Mouse (Mus musculus) left cerebral cortex, adult 11 months (tissue): ENCODE results near the gene Fam227b.

Experiments used
- DNase-seq: peaks from one replicate; pipeline ENCODE4 v3.0.0; 2022; ENCODE audit warnings: low spot score

Gene Fam227b

DNA sequence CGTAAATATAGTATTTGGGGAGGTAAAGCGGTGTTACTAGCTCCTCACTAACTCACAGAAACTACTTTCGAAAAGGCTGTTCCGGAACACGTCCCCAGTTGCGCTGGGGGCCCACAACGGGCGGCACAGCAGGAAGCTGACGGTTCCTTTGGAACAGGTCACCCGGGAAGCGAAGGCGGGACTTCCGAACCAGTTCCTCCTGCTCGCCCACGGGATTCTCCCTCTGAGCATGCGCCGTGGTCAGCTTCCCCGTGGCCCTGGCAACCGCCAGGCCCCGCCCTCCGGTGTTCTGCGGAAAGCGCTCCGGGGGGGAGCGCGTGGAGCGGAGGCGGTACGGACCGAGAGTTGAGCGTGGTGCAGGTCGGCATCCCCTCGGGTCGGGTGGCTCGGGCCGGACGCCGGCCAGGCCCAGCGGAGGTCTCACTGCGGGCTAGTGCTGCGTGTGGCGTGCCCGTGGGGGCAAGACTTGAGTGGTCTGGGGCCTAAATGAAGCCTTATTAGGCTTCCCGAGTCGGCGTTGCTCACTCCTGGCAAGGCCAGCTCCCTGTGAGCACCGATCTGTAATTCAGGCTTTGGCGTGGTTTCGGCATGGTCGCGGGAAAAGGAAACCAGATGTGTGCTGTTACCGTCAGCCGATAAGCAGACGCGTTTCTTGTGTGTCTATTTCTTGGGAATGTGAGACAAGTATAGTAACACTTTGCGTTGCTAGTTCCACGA is at the start of gene Fam227b, which contains the start of gene Dtwd1:
Fam227b (minus strand) TSS at position 150 of the 717 bp plus-strand sequence.
Dtwd1 (plus strand) TSS at position 287 of the 717 bp plus-strand sequence.
- DNase-seq = peak; percentile 95

DNA sequence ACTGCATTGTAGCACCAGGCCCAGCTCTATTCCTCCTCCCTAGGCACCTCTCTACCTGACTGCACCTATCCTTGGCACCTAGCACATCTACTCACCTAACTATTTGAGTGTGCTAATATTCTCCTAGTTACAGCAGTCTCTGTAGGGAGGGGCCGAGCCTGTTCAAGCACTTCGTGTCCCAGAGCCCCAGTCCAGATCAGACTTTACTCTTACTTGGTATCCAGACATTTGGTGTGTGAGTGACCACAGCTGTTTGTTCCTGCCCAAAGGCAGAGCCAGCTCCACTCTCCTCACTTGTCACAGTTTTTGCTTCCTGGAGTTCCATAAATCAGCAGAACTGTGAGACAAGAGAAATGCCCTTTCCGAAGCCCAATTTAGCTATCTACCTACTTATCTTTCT is 47.2 kb upstream of the Fam227b start:
- DNase-seq = no peak

DNA sequence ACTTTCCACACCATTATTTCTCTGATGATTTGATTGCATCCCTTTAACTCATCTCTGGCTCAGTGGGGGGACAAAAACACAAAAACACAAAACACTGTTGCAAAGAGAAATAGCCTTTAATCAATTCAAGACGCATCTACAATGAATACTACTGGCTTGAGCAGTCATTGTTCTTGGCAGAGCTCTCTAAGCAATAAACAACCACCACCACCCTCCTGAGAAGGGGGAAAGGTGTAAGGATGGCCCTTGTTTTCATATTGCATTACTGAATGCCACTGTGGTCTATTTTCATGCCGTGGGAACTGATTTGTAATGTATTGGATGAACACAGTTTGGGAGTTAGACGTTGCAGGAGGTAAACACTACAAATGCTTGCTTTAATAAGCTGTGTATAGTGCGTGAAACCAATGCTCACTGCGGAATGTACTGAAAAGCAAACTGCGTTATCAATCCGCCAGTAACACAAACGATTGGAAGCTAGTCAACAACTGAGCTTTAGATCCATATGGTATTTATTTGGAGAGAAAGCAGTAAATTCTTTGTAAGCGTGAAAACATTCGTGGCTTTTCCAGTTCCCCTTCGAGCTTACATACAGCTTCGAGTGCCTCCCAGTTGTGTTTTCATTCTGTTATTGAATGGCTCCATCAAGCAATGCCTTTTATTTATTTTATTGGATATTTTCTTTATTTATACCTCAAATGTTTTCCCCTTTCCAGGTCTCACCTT is 44.0 kb upstream of the Fam227b start:
- DNase-seq = no peak

DNA sequence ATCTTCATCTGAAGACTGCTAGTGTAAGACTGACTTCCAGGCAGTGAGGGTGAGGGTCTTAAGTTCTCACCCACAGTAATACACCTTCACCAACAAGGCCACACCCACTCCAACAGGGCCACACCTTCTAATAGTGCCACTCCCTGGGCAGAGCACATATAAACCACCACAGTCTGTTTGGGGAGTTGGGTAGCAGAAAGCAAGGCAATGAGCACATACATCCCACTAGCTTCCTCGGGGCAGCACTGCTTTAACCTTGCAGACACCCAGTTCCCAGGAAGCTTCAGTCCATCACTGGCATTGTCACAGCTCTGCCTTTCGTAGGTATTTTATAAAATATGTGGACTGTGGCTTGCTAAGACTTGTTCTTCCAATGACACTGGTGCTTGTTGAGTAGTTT is 40.3 kb upstream of the Fam227b start:
- no peak for DNase-seq

DNA sequence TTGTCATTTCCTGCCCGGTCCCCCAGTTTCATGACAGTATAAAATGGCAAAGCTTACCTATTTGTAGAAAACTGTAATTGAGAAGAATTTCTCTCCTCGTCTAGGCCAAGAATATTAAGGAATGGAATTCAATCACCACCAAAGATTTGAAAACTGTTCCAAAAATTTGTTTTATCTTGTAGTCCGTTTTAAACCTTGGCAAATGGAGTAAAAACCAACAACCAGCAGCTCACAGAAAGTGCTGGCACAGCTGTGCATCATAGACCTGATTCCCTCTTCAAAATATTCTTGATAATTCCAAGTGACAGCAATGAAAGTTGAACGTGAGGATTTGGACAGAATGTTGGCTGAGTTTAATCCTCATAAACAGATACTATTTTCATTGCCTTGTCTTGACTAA is 39.5 kb upstream of the Fam227b start:
- no peak for DNase-seq

DNA sequence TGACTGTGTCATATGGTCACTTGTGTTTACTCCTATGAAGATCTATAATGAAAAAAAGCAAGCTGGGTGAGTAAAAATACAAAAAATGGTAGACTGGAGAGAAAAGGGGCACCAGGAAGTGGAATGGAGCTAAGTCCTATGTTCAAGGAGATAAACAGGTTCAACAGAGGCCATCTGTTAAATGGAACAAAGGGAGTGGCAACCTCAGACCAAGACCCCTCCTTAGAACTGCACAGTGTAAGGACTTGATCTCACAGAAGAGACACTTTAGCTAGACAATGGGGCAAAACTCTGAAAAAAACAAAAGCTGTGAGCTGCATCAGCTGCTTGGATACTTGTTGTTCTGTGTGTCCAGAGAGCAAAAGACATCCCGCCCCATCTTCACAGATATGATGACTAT is 19.6 kb upstream of the Fam227b start:
- DNase-seq = no peak

DNA sequence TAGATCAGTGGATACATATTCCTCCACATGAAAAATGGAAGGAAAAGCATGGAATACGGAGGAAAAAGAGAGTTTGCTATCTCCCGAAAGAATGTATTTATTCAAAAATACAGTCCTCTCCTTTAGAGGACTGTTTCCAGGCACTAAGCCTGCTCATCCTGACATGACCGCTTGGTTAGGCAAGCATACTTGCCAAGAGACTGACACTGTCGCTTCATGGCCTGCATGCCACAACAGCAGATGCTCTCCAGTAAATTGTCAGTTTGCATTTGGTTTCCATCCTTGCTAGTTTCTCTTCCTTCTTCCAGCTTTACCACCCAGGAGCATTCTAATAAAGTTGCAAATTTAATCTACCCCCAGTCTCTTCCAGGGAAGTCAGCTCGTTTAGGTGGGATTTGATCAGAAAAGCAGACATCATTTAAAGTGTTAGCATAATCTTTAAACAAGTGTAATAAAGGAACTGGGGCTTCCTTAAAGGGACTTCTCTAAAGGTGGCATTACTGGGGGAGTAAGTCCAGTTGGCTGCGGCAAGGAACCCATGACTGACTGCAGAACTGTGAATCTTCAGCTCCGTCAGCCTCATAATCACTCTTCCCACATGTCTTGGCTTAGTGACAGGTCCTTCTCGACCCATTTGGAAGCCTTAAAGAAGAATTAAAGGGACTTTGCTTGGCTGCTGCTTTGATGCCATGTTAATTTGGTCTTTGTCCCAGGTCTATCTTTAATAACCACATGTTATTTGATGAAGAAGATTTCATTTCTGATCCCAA is 15.2 kb upstream of the Fam227b start:
- DNase-seq = no peak

DNA sequence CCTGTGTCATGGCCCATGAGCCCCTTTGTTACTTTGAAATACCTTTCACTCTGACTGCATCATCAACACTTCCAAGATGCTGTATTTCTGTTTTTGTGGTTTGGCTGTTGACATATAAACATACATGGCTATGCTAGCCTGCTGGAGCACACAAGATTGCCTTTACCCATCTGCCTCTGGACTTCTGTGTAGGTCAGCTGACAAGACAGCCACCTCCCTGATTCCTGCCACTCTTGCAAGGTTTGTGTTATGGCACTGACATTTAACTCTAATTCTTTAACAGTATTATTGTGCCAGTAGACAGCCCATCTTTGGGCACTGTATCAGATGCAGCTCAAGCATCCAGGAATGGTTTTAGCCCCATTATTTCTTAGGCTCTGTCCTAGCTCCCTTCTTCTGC is 14.5 kb upstream of the Fam227b start:
- no peak for DNase-seq

DNA sequence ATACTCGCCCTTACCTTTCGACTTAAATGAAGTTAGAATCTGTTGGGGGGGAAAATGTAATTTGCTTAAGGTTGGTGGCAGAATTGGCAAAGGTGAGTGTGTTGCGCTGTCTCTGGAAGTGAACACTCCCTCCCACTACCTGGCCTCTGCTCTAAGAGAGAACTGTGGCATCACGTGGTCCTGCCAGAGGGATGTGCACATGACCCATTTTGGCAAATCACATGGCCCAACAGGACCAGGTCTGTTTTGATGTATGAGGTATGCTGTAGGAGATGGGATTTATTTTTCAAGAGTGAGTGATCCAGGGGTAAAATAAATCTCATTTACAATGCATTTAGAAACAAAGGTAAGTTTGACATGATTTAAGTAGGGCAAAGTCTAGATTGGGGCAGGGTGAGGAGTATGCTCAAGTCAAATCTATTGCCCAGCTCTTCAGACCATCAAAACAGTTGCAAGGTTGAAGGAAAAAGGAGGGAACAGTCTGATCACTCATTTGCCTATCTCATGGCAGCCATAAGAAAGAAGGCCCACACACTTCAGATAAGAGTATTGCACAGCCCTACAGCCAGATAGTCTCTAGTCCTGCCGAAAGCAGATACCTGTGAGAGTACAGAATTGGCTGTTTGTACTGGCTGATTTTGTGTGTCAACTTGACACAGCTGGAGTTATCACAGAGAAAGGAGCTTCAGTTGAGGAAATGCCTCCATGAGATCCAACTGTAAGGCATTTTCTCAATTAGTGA is 13.6 kb upstream of the Fam227b start:
- DNase-seq = no peak

DNA sequence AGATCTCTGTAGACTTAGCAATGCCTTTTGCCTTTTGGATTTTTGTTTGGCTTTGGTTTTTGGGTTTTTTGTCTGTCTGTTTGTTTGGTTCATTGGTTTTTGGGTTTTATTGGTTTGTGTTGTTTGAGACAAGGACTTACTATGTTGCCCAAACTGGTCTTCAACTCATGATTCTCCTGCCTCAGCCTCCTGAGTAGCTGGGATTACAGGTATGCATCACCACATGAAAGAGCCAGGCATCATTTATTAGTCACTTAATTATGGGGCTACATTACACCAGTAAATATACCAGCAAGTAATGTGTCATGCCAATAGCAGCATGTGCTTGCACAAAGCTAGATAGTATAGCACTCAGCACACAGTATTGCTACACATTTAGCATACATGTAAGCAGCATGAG is 4.1 kb downstream of the Fam227b start:
- no peak for DNase-seq

DNA sequence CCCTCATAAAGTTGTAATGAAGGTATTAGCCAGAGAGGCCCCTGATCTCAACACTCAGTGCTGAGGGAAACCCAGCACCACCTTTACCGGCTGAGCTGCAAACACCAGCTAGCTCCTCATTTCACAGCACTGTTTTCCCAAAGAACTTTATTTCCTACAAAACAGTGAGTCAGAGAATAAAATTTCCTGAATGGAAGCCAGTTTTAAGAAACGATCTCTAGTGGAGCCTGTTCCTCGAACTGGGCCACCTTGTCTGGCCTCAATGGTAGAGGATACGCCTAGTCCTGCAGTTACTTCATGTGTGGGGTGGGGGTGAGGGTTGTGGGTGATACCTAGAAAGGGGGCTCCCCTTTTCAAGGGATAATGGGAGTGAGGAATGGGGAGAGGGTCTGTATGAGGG is 57.2 kb downstream of the Fam227b start:
- DNase-seq = no peak

DNA sequence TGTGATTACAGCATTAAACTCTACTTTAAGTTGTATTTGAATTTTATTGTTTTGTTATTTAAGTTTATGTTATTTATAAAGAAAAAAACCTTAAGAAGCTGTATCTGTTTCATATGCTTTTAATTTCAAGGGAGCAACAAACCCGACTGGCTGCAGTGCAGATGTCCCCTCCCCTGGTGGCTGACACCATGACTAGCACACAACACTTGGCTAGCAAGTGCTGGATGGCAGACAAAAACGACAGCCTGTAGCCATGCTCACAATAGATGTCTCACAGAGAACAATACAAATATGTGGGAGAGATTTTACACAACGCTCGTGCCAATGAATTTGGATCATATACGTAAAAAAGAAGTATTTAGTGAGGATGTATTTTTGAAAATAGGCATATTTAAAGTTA is 61.4 kb downstream of the Fam227b start:
- DNase-seq = no peak

DNA sequence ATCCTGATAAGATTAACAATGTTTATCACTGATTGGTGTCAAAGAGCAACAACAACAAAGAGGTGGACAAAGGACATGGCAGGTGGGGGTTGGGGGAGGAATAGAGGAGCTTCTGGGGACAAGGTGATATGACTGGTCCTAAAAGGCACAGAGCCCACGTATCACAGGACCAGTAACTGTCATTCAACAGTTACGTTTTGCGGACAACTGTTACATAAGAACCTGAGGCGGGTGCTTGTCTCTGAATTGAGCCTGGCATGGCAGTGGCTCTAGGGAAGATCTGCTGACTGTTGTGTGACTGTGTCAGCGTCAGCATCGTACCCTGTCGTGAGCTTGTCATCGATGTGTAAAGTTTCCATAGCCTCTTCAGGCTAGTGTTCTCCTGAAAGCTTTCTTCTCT is 65.6 kb downstream of the Fam227b start:
- DNase-seq = no peak

DNA sequence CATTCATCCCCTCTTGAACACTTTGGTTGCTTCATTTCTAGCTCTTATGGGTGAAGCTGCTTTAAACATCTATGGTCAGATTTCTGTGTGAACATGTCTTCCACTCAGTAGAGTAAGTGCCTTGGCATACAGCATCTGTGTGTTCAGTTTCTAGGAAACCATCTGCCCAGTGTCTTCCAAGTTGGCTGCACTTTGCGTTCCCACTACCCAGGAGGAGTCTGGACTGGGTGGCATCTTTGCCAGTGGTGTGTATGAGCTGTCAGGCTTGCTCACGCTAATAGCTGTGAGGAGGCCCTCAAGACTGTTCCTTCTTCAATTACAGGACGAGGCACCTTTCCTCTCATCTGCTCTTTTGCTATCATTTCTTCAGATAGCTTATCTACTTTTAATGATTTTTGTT is 67.5 kb downstream of the Fam227b start:
- DNase-seq = no peak

DNA sequence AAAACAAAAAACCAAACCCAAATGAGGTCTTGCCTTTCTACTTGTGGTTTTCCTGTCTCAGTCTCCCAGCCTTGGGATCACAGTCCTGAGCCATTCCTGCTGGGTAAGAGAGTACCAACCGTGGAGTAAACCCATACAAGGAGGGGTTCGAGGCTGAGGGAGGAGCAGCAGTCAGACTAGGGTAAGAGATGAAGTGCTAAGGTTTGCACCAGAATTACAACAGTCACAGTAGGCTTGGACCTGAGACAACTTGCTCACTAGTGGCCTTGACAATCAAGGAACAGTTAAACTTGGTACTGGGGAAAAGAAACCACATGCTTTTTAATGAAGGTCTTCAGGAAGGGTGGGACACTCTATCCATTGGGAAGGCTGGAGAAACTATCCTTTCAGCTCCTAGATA is 72.7 kb downstream of the Fam227b start:
- no peak for DNase-seq

DNA sequence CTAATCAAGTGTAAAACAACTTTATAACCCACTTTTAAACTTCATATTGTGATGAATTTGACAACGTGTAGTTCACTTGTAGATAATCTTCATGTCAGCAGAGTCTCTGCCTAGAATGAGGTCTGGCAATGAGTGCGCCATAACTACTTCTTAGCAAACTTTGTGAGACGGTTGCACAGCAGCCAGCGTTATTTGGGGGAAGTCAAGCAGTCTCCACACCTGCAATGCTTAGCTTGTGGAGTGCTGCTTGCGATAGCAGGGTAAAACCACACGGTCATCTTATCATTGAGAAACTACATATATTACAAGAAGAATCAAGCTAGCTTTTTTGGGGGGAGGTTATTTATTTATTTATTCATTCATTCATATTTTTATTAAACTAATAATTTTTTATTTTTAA is 75.3 kb downstream of the Fam227b start:
- DNase-seq = no peak

DNA sequence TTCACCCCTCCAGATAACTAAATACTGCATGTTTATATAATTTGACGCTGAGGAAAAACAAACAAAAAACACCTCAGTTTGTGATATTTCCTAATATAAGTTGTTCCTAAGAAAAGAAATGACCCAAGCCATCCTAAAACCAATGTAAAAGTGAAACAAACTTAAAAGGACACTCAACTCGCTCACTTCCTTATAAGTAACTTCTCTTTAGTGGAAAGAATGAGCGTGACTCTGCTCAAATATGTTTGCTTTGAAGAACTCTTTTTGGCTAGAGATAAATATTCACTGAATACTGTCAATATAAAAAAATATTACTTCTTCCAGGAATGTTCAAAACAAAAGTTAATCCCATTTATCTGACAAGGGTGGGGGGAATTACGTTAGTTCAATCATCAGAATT is 78.1 kb downstream of the Fam227b start:
- no peak for DNase-seq

DNA sequence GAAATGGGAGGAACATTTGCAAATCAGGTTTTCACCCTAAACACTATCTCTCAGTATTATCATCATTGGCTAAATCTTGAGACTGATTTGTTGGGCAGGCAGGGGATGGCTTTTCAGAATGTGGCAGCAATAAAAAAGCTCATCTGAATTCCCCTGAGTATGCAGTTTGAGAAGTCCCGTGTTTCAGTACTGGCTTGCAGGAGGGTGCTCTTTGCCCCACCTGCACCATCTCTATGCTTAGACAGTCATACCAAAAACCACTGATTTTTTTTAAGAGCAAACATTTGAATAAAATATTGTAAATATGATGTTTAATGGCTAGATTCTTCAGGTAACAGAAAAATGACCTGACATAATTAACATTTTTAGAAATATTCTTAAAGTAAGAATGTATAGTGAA is 82.1 kb downstream of the Fam227b start:
- DNase-seq = no peak

DNA sequence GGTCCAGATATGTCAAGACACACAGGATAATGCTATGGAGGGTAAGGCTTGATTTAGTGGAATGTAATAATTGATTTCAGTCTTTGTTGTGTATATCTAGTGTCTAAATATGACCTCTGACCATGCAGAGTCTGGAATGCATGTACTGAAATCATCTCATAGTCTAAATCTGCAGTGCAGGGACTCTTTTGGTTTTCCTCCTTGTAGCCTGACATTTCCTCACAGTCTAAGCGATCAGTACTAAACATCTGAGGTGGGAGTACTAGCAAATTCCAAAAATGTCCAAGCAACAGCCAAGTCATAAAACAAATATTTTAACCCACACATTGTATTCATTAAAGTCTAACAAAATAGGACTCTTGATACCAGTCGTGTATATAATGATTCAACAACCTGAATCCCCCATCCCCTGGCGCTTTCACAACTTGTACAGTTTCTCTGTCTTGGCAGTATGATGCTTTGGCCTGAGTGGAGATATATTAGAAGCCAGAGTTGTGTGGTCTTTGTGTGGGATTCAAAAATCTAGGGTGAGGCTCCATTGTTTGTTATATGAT is 86.4 kb downstream of the Fam227b start:
- no peak for DNase-seq

DNA sequence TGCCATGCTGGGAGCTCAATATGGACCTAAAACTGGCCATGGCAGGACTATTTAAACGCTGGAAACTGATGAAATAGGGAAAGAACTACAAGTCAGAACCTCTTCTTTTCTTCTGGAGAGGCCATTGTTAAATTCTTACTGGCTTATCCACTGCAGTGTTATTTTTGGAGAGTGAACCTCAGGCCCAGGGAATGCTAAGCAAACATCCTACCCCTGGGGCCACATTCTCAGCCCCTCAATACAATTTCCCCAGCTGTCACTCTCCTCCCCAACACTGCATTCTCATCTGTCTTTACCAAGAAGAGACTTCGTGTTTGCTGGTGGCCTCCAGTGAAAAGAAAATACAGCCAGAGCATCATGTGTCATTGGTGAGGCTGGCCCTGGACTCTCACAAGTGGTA is 87.0 kb downstream of the Fam227b start:
- DNase-seq = no peak

DNA sequence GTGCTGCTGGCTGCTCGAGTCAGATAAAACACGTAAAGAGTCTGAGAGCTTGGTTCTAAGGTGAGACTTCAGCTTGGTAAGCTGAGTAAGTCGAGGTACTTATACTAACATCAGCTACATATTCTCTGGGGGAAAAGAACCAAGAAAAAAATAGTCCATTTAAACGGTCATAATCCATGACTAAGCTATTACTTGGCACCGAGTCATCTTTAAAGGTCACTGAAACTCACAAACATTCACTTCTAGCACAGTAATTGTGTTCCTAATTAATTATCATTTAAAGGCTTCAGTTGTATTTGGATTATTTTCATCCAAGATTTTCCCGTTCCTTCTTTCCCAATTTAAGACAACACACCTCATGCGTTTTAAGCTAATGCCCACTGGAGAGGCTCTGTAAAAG is 88.9 kb downstream of the Fam227b start:
- no peak for DNase-seq
